Mouse (Mus musculus): ENCODE data around the gene Luc7l3.

DNA sequence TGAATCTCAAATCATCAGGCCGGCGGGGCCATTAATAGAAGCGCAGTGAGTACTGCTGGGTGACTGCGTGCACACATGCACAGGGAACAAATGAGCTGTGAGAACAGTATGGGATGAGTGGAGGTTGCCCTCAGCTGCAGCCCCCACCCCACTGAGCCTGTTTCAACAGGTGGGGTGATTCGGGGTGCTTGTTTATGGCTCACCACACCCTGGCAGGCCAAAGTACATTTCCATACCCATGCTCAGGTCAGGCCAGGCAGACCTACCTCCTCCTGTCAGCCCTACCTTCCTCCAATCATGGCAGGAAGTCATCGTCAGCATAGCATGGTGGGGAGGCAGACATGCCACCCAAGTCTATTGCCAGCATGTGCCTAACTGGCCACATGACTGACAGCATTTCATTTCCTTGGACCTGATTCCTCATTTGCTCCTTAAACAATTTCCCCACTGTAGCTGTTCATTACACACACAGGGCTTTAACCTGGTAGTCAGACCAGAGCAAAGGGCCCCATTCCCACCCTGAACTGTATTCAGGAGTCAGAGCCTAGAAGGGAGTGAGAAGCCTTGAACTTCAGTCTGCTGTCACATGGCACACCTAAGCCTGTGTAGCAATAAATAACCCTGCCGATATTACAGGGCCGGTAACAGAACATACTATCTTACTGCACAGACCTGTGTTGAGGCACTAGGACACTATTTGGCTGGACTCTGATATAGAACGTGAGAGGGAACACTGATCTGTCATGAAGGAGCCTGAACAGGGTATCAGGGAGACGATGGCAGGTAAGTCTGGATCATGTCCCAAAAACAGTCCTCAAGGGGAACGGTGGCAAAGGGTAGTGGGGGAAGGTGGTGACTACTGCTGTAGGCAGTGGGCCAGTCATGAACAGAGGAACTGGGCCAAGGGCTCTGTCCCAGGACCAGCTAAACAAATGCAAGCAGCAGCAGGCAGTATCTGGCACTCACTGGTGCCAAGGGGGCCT is 40.3 kb downstream of the Luc7l3 start, which contains the start of gene Gm21885:
- TF ChIP-seq POLR2A (IDR thresholded peaks at IDR 0.05; ENCODE audit: borderline replicate concordance, extremely low read depth, low read depth, low read length), result no peak
- TF ChIP-seq CTCF (IDR thresholded peaks at IDR 0.05; ENCODE audit: insufficient read depth, low read length), result no peak

Data from lung, adult 2 months (tissue).